Mouse (Mus musculus): Measurements from ENCODE around the gene Dusp7. TPM values are rescaled to one million over a fixed set of nuclear protein-coding genes. Genes with fewer than 3 reads are reported as not detected.
A peak's percentile ranks its signal among the peaks of the same experiment; 100 is the strongest.

The Dusp7 gene
- polyA plus RNA-seq, 1 experiment from 2014 or later, result 10.3 TPM

- no peaks in the 10 kb centered on the region for H3K36me3 ChIP-seq (ENCODE audit: control insufficient read depth, insufficient read depth)
- H3K27ac ChIP-seq (ENCODE audit: low read length), result no peak overlapping the region
- H3K9ac ChIP-seq (replicated peaks; ENCODE audit: low read depth, low read length), result 0 out of 2 replicates have a peak overlapping the region, but pooled peaks have one; percentile 12
- 51% methylated on average over 6 of the region's 6 CpGs for WGBS
- peak overlapping the region; percentile 32 for H3K4me2 ChIP-seq (ENCODE audit: low read length)
- H3K27me3 ChIP-seq (replicated peaks; ENCODE audit: control insufficient read depth, insufficient read depth, low read length), result no peaks in the 10 kb centered on the region
- ATAC-seq, result no peak
- no peak overlapping the region for H3K4me3 ChIP-seq (replicated peaks; ENCODE audit: low read length)
- H3K4me1 ChIP-seq (replicated peaks; ENCODE audit: control insufficient read depth, insufficient read depth, low read length), result peaks cover 37% of the 10 kb centered on the region
- no peaks in the 10 kb centered on the region for H3K9me3 ChIP-seq (ENCODE audit: control insufficient read depth, low read length)
These were observed 3.3 kb downstream of the Dusp7 start for GRCm38 (mm10) chr9:106371776-106372175.

DNA sequence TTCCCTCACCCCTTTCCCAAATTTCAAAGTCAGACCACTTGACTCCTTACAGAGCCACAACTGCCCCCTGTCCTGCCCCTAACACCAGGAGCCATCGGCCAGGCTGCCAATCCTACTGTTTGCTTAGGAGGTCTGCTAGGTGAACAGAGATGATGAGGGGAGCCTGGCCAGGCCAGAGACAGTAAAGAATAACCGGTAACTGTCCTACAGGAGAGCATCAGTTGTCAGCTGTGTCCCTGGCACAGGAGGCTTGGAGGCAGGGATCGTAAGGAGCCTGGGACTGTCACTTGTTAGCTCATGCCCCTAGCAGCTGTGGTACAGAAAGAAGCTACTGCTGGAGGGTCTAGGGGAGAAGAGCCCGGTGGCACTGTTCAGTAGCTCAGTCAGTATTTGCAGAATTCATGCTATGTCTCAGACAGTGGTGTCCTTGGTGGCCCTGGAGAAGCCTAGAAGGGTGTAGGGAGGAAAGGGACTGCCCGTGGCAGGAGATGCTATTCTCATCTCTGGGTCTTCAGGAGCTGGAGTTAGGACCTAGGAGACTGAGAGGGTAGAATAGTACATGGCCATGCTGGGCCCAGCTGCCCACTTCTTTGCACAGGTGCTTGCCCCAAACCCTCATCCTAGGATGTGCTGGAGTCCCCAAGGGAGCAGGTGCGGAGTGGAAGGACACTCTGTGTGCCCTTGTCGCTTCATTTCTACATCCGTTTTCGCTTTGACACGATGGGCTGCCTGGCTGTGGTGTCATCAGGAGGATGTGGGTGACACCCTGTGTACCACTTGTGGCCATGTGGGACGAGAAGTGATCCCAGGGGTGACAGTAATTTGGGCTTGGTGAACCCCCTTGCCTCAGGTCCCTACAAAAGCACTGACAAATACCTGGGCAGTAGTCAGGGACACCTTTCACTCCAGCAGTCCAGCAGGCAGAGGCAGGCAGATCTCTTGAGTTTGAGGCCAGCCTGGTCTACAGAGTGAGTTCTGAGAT lies 4.3 kb downstream of the Dusp7 start:
- no peaks in the 10 kb centered on the region for H3K36me3 ChIP-seq (ENCODE audit: control insufficient read depth, insufficient read depth)
- 94% methylated on average over 11 of the region's 11 CpGs for WGBS
- peaks cover 31% of the 10 kb centered on the region for H3K4me1 ChIP-seq (replicated peaks; ENCODE audit: control insufficient read depth, insufficient read depth, low read length)
- H3K9ac ChIP-seq (replicated peaks; ENCODE audit: low read depth, low read length), result no peak overlapping the region
- H3K27me3 ChIP-seq (replicated peaks; ENCODE audit: control insufficient read depth, insufficient read depth, low read length), result no peaks in the 10 kb centered on the region
- no peaks in the 10 kb centered on the region for H3K9me3 ChIP-seq (ENCODE audit: control insufficient read depth, low read length)
- ATAC-seq, result no peak
- no peak overlapping the region for H3K4me3 ChIP-seq (replicated peaks; ENCODE audit: low read length)
- no peak overlapping the region for H3K27ac ChIP-seq (ENCODE audit: low read length)
- no peak overlapping the region for H3K4me2 ChIP-seq (ENCODE audit: low read length)

DNA sequence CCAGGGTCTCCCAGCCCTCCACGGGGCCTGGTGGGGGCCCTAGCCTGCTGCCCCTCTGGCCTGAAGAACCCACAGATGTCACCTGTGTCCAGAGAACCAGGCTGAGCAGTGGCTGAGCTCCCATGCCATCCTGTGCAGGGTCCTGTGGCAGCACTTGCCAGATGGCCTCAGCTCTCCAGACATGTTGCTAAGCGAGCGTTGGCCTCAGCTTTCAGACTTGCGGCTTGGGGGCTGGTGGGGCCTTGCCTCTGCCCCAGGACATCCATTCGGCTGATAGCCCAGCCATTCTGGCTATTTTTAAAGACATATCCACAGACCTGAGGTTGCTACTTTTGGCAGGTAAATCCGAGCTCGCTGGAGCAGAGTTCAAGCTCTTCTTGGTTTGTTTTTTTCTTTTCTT lies 5.5 kb downstream of the Dusp7 start:
- H3K27ac ChIP-seq (ENCODE audit: low read length), result no peak overlapping the region
- WGBS, result 85% methylated on average over 7 of the region's 7 CpGs
- no peak overlapping the region for H3K4me3 ChIP-seq (replicated peaks; ENCODE audit: low read length)
- no peak overlapping the region for H3K4me2 ChIP-seq (ENCODE audit: low read length)
- H3K9me3 ChIP-seq (ENCODE audit: control insufficient read depth, low read length), result no peaks in the 10 kb centered on the region
- no peak overlapping the region for H3K9ac ChIP-seq (replicated peaks; ENCODE audit: low read depth, low read length)
- peaks cover 31% of the 10 kb centered on the region for H3K4me1 ChIP-seq (replicated peaks; ENCODE audit: control insufficient read depth, insufficient read depth, low read length)
- no peak for ATAC-seq
- H3K27me3 ChIP-seq (replicated peaks; ENCODE audit: control insufficient read depth, insufficient read depth, low read length), result no peaks in the 10 kb centered on the region
- no peaks in the 10 kb centered on the region for H3K36me3 ChIP-seq (ENCODE audit: control insufficient read depth, insufficient read depth)

DNA sequence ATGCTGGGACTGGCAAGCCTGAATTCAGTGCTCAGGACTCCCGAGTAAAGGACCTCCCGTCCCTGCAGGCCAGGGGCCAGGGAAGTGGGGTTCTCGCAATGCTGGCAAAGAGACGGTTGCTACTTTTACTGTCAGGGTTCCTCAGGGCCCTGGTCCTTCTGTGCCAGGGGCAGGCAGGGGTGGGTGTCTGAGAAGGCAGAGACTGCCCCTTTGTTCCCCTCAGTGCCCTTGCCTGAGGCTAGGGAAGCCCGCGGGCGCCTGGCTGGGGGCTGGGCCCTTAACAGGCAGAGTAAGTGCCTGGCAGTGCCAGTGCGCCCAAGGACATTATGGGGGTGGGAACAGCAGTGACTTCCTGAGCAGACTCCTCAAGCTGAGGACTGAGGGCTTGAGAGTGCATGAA lies 8.8 kb downstream of the Dusp7 start:
- ATAC-seq, result 0 out of 2 replicates have a peak, but pooled peaks have one; percentile 15
- 81% methylated on average over 8 of the region's 8 CpGs for WGBS

GRCm38 (mm10) chr9:106378045-106378444 lies 9.6 kb downstream of the Dusp7 start:
- H3K9me3 ChIP-seq (ENCODE audit: control insufficient read depth, low read length), result no peaks in the 10 kb centered on the region
- no peak overlapping the region for H3K27ac ChIP-seq (ENCODE audit: low read length)
- H3K27me3 ChIP-seq (replicated peaks; ENCODE audit: control insufficient read depth, insufficient read depth, low read length), result no peaks in the 10 kb centered on the region
- ATAC-seq, result no peak
- 90% methylated on average over 3 of the region's 3 CpGs for WGBS
- H3K36me3 ChIP-seq (ENCODE audit: control insufficient read depth, insufficient read depth), result no peaks in the 10 kb centered on the region
- no peak overlapping the region for H3K4me3 ChIP-seq (replicated peaks; ENCODE audit: low read length)
- H3K4me1 ChIP-seq (replicated peaks; ENCODE audit: control insufficient read depth, insufficient read depth, low read length), result peaks cover 2% of the 10 kb centered on the region
- no peak overlapping the region for H3K9ac ChIP-seq (replicated peaks; ENCODE audit: low read depth, low read length)
- H3K4me2 ChIP-seq (ENCODE audit: low read length), result no peak overlapping the region

More for the DNA sequence above, 8.8 kb downstream of the Dusp7 start:
- Histone ChIP-seq H3K27me3 (replicated peaks; ENCODE audit: control insufficient read depth, insufficient read depth, low read length) (no peaks in the 10 kb centered on the region), H3K4me2 (ENCODE audit: low read length) (no peak overlapping the region), H3K27ac (ENCODE audit: low read length) (no peak overlapping the region), H3K9ac (replicated peaks; ENCODE audit: low read depth, low read length) (no peak overlapping the region), H3K9me3 (ENCODE audit: control insufficient read depth, low read length) (no peaks in the 10 kb centered on the region), H3K4me1 (replicated peaks; ENCODE audit: control insufficient read depth, insufficient read depth, low read length) (peaks cover 2% of the 10 kb centered on the region; the same call in 1 of the 2 replicates), H3K4me3 (replicated peaks; ENCODE audit: low read length) (no peak overlapping the region), H3K36me3 (ENCODE audit: control insufficient read depth, insufficient read depth) (no peaks in the 10 kb centered on the region)

DNA sequence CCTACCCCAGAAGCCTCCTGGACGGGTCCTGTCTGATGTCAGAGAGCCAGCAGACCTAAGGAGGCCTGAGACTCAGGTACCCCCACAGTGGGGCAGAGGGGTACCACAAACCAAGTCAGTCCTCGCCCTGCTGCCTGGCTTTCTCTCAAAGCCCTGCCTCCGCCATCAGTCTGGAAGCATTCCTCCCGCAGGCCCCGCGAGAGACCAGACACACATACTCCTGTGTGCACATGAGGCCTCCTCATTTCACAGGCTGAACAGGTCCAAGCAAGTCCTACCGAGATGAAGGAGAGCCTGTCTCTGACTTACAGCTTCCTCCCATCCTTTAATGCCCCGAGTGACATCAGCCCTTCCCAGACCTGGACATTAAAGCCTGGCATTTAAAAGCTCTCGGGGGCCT lies 10.3 kb downstream of the Dusp7 start:
- Histone ChIP-seq H3K9me3 (ENCODE audit: control insufficient read depth, low read length) (no peaks in the 10 kb centered on the region), H3K27me3 (replicated peaks; ENCODE audit: control insufficient read depth, insufficient read depth, low read length) (no peaks in the 10 kb centered on the region), H3K4me3 (replicated peaks; ENCODE audit: low read length) (no peak overlapping the region), H3K9ac (replicated peaks; ENCODE audit: low read depth, low read length) (no peak overlapping the region), H3K4me1 (replicated peaks; ENCODE audit: control insufficient read depth, insufficient read depth, low read length) (peaks cover 9% of the 10 kb centered on the region), H3K4me2 (ENCODE audit: low read length) (no peak overlapping the region), H3K27ac (ENCODE audit: low read length) (no peak overlapping the region), H3K36me3 (ENCODE audit: control insufficient read depth, insufficient read depth) (no peaks in the 10 kb centered on the region)
- 76% methylated on average over 9 of the region's 9 CpGs for WGBS
- no peak for ATAC-seq

DNA sequence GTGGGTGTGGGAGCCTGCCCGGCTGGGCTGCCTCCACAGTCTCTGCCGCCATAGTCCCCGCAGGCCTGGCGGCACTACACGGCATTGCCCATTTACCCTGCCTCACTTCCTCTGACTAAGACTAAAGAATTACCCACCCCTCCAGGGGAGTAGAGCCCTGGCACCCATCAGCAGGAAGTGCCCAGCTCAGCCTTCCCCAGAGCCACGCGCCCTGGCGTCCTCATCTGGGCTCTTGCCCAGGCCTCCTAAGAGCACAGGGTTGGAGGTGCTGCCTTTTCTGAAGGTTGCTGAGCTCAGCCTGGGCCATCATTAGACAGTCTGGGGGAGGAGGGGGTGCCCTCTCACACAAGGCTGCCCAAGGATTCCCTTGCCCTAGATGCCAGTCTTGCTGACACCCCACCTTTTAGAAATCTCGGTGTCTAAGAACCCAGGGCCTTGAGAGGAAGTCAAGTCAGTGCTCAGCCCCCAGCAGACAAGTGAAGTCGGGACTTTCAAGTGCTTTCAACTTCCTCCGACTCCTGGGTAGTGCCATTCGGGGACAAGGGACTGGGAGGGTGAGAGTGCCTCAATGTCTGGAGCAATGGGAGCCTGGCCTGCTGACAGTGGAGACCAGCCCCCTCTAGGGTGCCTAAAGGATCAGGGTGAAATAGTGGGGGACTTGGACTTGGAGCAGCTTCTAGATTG lies 17.9 kb downstream of the Dusp7 start:
- no peak overlapping the region for H3K27ac ChIP-seq (ENCODE audit: low read length)
- no peak overlapping the region for H3K4me2 ChIP-seq (ENCODE audit: low read length)
- no peak overlapping the region for H3K4me3 ChIP-seq (replicated peaks; ENCODE audit: low read length)
- no peaks in the 10 kb centered on the region; the same call in 1 of the 2 replicates for H3K9me3 ChIP-seq (ENCODE audit: control insufficient read depth, low read length)
- no peaks in the 10 kb centered on the region for H3K27me3 ChIP-seq (replicated peaks; ENCODE audit: control insufficient read depth, insufficient read depth, low read length)
- no peaks in the 10 kb centered on the region for H3K36me3 ChIP-seq (ENCODE audit: control insufficient read depth, insufficient read depth)
- no peak overlapping the region for H3K9ac ChIP-seq (replicated peaks; ENCODE audit: low read depth, low read length)
- peaks cover 28% of the 10 kb centered on the region for H3K4me1 ChIP-seq (replicated peaks; ENCODE audit: control insufficient read depth, insufficient read depth, low read length)
- ATAC-seq, result peak; percentile 35; the same call in 1 of the 2 replicates
- 81% methylated on average over 12 of the region's 12 CpGs for WGBS

DNA sequence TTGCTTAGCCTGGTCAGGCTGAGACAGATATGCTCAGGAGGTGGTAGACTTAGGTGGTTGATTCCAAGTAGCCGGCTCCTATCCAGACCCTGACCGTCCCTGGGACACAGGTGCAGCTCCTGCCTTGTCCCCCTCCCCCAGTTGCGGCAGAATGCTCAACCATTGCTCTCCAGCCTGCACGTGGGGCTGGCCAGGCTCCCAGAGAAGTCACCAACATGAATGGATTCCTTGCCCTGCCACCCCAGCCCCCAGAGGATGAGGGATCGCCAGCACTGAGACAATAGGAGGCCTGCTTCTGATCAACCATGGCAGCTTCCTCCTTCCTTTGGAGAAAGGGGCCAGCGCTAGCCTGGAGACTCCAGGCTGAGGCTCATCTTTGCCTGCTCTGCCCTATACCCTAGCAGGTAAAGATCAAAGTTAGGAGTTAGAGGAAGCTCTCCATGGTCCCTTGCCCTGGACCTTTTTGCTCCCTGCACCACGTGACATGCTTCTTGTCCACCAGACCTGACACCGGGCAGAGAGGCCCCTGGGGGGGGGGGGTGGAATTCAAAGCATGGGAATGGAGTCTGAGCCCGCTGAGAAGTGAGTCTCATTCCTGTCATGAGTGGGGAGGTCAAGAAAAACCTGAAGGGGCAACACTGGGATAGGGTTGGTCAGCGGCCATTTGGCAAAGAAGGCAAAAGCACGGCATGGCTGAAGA lies 24.5 kb downstream of the Dusp7 start:
- WGBS, result 75% methylated on average over 11 of the region's 11 CpGs
- Histone ChIP-seq H3K4me1 (replicated peaks; ENCODE audit: control insufficient read depth, insufficient read depth, low read length) (peaks cover 20% of the 10 kb centered on the region), H3K9me3 (ENCODE audit: control insufficient read depth, low read length) (no peaks in the 10 kb centered on the region; the same call in 1 of the 2 replicates), H3K9ac (replicated peaks; ENCODE audit: low read depth, low read length) (no peak overlapping the region), H3K27ac (ENCODE audit: low read length) (no peak overlapping the region), H3K4me2 (ENCODE audit: low read length) (no peak overlapping the region), H3K27me3 (replicated peaks; ENCODE audit: control insufficient read depth, insufficient read depth, low read length) (no peaks in the 10 kb centered on the region), H3K36me3 (ENCODE audit: control insufficient read depth, insufficient read depth) (no peaks in the 10 kb centered on the region), H3K4me3 (replicated peaks; ENCODE audit: low read length) (no peak overlapping the region)
- no peak for ATAC-seq

DNA sequence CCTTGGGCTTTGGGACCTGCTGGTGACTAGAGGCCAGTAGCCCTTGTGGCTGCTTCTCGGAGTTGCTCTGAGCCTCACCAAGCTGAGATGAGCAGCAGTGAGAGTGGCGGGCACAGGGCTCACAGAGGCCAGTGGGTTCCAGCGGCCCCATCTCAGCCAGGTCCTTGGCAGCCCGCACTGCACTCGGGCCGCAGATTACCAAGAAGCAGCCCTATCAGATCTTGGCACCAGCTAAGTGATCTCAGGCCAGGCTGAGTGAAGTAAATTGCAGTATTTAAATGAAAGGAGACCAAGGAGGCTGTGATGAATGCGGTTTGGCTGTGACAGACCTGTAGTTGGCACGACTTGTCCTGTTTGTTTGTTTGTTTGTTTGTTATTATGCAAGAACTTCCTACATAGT lies 25.1 kb downstream of the Dusp7 start:
- no peaks in the 10 kb centered on the region for H3K27me3 ChIP-seq (replicated peaks; ENCODE audit: control insufficient read depth, insufficient read depth, low read length)
- no peaks in the 10 kb centered on the region for H3K36me3 ChIP-seq (ENCODE audit: control insufficient read depth, insufficient read depth)
- 60% methylated on average over 8 of the region's 8 CpGs for WGBS
- no peak overlapping the region for H3K9ac ChIP-seq (replicated peaks; ENCODE audit: low read depth, low read length)
- H3K4me1 ChIP-seq (replicated peaks; ENCODE audit: control insufficient read depth, insufficient read depth, low read length), result peaks cover 20% of the 10 kb centered on the region
- no peak for ATAC-seq
- no peaks in the 10 kb centered on the region; the same call in 1 of the 2 replicates for H3K9me3 ChIP-seq (ENCODE audit: control insufficient read depth, low read length)
- no peak overlapping the region for H3K4me3 ChIP-seq (replicated peaks; ENCODE audit: low read length)
- no peak overlapping the region for H3K27ac ChIP-seq (ENCODE audit: low read length)
- no peak overlapping the region for H3K4me2 ChIP-seq (ENCODE audit: low read length)

All from forebrain, embryonic 16.5 days (tissue).